Mouse (Mus musculus) thymus, adult 2 months (tissue): ENCODE data around the gene Prex1.

Experiments used
- CTCF ChIP-seq: fragments of 200-500 bp; IDR thresholded peaks from 2 replicates; pipeline ENCODE4 v1.5.1; 2012; ENCODE audit warnings: mild to moderate bottlenecking, control low read depth, low read length, moderate library complexity, borderline replicate concordance; ENCODE audit not compliant: control insufficient read depth, poor library complexity, insufficient read depth; ENCODE audit errors: extremely low read depth
- POLR2A ChIP-seq: fragments of 200-500 bp; IDR thresholded peaks from 2 replicates; pipeline ENCODE4 v1.6.1; 2012; ENCODE audit warnings: mild to moderate bottlenecking, low read length, control low read depth, moderate library complexity; ENCODE audit not compliant: control insufficient read depth, poor library complexity, insufficient read depth; ENCODE audit errors: extremely low read depth

GRCm38 (mm10) chr2:166521461-166521860 lies 192.2 kb downstream of the Prex1 start:
- TF ChIP-seq CTCF (no peak), POLR2A (no peak)
